Mouse (Mus musculus) stomach, embryonic 16.5 days (tissue): Measurements from ENCODE around the gene Sema6d. TPM values are rescaled to one million over a fixed set of nuclear protein-coding genes. Genes with fewer than 3 reads are reported as not detected.

Source experiments
- ATAC-seq: fragments of 200-750 bp; cut with Nextera tagmentation; 2 replicates; pipeline ENCODE4 v1.8.0; 2017; ENCODE audit warnings: moderate number of reproducible peaks, moderate TSS enrichment; ENCODE audit not compliant: insufficient read depth, low FRiP score
- H3K27ac ChIP-seq: fragments of 300-500 bp; sonication (generic); 2 replicates; pipeline ENCODE4 v1.5.1; 2014; ENCODE audit warnings: low read length
- H3K27me3 ChIP-seq: fragments of 300-500 bp; sonication (generic); 2 replicates; pipeline ENCODE4 v1.6.1; 2014; ENCODE audit warnings: low read length, control low read depth, mixed read lengths; ENCODE audit not compliant: control insufficient read depth, insufficient read depth
- H3K36me3 ChIP-seq: fragments of 300-500 bp; sonication (generic); 2 replicates; pipeline ENCODE4 v1.6.1; 2014; ENCODE audit warnings: low read length; ENCODE audit not compliant: control insufficient read depth, insufficient read depth
- H3K4me1 ChIP-seq: fragments of 300-500 bp; sonication (generic); 2 replicates; pipeline ENCODE4 v1.6.1; 2014; ENCODE audit warnings: low read length, control low read depth, mixed read lengths; ENCODE audit not compliant: control insufficient read depth, insufficient read depth
- H3K4me2 ChIP-seq: fragments of 300-500 bp; sonication (generic); 2 replicates; pipeline ENCODE4 v1.6.1; 2014; ENCODE audit warnings: low read depth, low read length, mixed read lengths
- H3K4me3 ChIP-seq: fragments of 300-500 bp; sonication (generic); replicated peaks from 2 replicates; pipeline ENCODE4 v1.5.1; 2014; ENCODE audit warnings: mild to moderate bottlenecking, low read length
- H3K9ac ChIP-seq: fragments of 300-500 bp; sonication (generic); 2 replicates; pipeline ENCODE4 v1.6.1; 2014; ENCODE audit warnings: low read length
- H3K9me3 ChIP-seq: fragments of 300-500 bp; sonication (generic); replicated peaks from 2 replicates; pipeline ENCODE4 v1.6.1; 2016; ENCODE audit warnings: low read length, control low read depth; ENCODE audit not compliant: control insufficient read depth
- WGBS: fragments of 180-500 bp; shearing (Covaris S2); extraction: QIAGEN DNeasy Blood & Tissue Kit; methylation state at CpG from one replicate; pipeline ENCODE4 v1.1.7; 2014; 5-methylcytosine and 5-hydroxymethylcytosine counted together
- polyA plus RNA-seq: library from polyadenylated mRNA; unstranded; fragments of >200 nt; fragmentation: Nextera tagmentation; extraction: Ambion mirVana; gene quantifications from 2 replicates; pipeline ENCODE4 v1.2.1, GENCODE M21; 2015

The Sema6d gene
- polyA plus RNA-seq, 1 experiment from 2014 or later: 10.4 TPM

DNA sequence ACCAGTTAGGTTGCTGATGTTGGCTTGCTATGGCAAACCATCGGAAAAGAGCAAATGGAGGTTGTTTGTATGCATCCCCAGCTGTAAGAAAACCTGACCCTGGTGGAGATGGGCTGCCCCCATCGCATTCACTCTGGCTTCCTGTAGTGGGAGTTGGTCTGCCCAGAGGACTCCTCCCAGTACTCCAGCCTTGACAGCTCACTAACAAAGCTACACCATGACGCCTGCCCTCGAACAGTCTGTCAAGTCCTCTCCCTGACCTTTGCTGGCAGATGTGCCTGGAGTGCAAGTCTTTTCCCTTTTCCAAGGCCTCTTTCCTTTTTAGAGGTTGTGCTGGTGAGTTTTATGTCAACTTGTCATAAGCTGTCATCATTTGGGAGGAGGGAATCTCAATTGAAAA lies 388.8 kb downstream of the Sema6d start:
- Histone ChIP-seq H3K27ac (no peak overlapping the region), H3K36me3 (no peaks in the 10 kb centered on the region), H3K4me2 (no peak overlapping the region), H3K4me1 (no peaks in the 10 kb centered on the region), H3K9ac (no peak overlapping the region), H3K27me3 (no peaks in the 10 kb centered on the region), H3K9me3 (no peaks in the 10 kb centered on the region), H3K4me3 (no peak overlapping the region)
- ATAC-seq: no peak
- WGBS: 70% methylated on average over 4 of the region's 4 CpGs

GRCm38 (mm10) chr2:124485761-124486160 lies 396.0 kb downstream of the Sema6d start:
- no peaks in the 10 kb centered on the region for H3K4me1 ChIP-seq
- no peaks in the 10 kb centered on the region for H3K36me3 ChIP-seq
- H3K4me3 ChIP-seq: no peak overlapping the region
- H3K9me3 ChIP-seq: no peaks in the 10 kb centered on the region
- no peaks in the 10 kb centered on the region for H3K27me3 ChIP-seq
- no peak overlapping the region for H3K9ac ChIP-seq
- WGBS: 97% methylated on average over 1 of the region's 1 CpGs
- H3K27ac ChIP-seq: no peak overlapping the region
- H3K4me2 ChIP-seq: no peak overlapping the region
- no peak for ATAC-seq

GRCm38 (mm10) chr2:124490010-124490801 lies 400.4 kb downstream of the Sema6d start:
- Histone ChIP-seq H3K4me1 (no peaks in the 10 kb centered on the region), H3K36me3 (no peaks in the 10 kb centered on the region), H3K27ac (peak overlapping the region; percentile 55), H3K27me3 (no peaks in the 10 kb centered on the region), H3K9me3 (no peaks in the 10 kb centered on the region), H3K9ac (no peak overlapping the region), H3K4me2 (no peak overlapping the region), H3K4me3 (no peak overlapping the region)
- peak; percentile 75 for ATAC-seq
- WGBS: 43% methylated on average over 12 of the region's 12 CpGs

- no peak overlapping the region for H3K4me2 ChIP-seq
These were observed 406.0 kb downstream of the Sema6d start for GRCm38 (mm10) chr2:124495751-124496150.

GRCm38 (mm10) chr2:124499670-124500069 lies 409.9 kb downstream of the Sema6d start:
- H3K9me3 ChIP-seq: no peaks in the 10 kb centered on the region
- 42% methylated on average over 1 of the region's 1 CpGs for WGBS
- no peak overlapping the region for H3K4me3 ChIP-seq
- no peak overlapping the region for H3K4me2 ChIP-seq
- no peaks in the 10 kb centered on the region for H3K4me1 ChIP-seq
- no peaks in the 10 kb centered on the region for H3K36me3 ChIP-seq
- no peak for ATAC-seq
- no peaks in the 10 kb centered on the region for H3K27me3 ChIP-seq
- H3K9ac ChIP-seq: no peak overlapping the region
- no peak overlapping the region for H3K27ac ChIP-seq

More at GRCm38 (mm10) chr2:124495751-124496150, 406.0 kb downstream of the Sema6d start:
- ATAC-seq: no peak
- no peak overlapping the region for H3K4me3 ChIP-seq
- no peak overlapping the region for H3K27ac ChIP-seq
- no peaks in the 10 kb centered on the region for H3K27me3 ChIP-seq
- WGBS: 52% methylated on average over 1 of the region's 1 CpGs
- no peaks in the 10 kb centered on the region for H3K4me1 ChIP-seq
- H3K9me3 ChIP-seq: no peaks in the 10 kb centered on the region
- no peaks in the 10 kb centered on the region for H3K36me3 ChIP-seq
- no peak overlapping the region for H3K9ac ChIP-seq

DNA sequence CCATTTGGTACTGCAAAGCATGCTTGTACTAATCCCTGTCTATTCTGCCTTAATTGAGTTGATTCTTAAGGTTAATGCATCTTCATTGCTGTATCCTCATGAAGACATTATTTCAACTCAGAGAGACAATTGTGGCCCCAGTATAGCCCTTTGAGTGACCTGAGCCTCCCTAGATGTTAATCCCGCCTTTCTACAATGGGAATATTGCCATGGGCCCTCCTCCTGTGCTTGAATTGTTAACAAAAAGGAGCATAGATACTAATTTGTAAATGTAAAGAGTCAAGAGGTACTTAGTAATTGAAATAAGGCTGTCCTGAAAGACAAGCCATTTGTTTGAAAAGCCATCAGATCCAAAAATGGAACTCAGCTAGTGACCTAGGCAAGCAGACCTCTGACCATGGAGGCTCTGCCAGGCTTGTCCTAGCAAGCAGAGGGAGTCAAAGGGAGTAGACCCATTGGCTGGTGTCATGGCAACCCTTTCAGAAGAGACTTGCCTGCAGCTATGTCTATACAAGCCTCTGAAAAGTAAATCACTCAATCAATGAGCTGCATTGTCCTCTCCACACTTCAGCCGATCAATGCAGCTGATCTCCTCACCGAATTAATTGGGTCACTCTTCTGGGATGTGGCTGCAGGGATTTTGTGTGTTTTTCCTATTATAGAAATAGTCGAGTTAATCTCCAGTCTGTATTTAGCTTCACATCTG lies 416.2 kb downstream of the Sema6d start:
- H3K36me3 ChIP-seq: no peaks in the 10 kb centered on the region
- H3K4me3 ChIP-seq: no peak overlapping the region
- H3K9me3 ChIP-seq: no peaks in the 10 kb centered on the region
- H3K27me3 ChIP-seq: no peaks in the 10 kb centered on the region
- no peak overlapping the region for H3K9ac ChIP-seq
- no peak overlapping the region for H3K4me2 ChIP-seq
- 55% methylated on average over 4 of the region's 4 CpGs for WGBS
- H3K4me1 ChIP-seq: no peaks in the 10 kb centered on the region
- no peak overlapping the region for H3K27ac ChIP-seq
- no peak for ATAC-seq

GRCm38 (mm10) chr2:124507804-124508203 lies 418.0 kb downstream of the Sema6d start:
- 79% methylated on average over 4 of the region's 4 CpGs for WGBS
- no peak for ATAC-seq
- Histone ChIP-seq H3K4me3 (no peak overlapping the region), H3K4me2 (no peak overlapping the region), H3K9ac (no peak overlapping the region), H3K27ac (no peak overlapping the region), H3K27me3 (no peaks in the 10 kb centered on the region), H3K9me3 (no peaks in the 10 kb centered on the region), H3K4me1 (no peaks in the 10 kb centered on the region), H3K36me3 (no peaks in the 10 kb centered on the region)

- no peak overlapping the region for H3K9ac ChIP-seq
- WGBS: 82% methylated on average over 6 of the region's 6 CpGs
- no peak overlapping the region for H3K4me3 ChIP-seq
- no peaks in the 10 kb centered on the region for H3K4me1 ChIP-seq
- no peak for ATAC-seq
- no peak overlapping the region for H3K27ac ChIP-seq
- H3K4me2 ChIP-seq: no peak overlapping the region
- H3K36me3 ChIP-seq: no peaks in the 10 kb centered on the region
- H3K27me3 ChIP-seq: no peaks in the 10 kb centered on the region
- no peaks in the 10 kb centered on the region for H3K9me3 ChIP-seq
These were observed 419.7 kb downstream of the Sema6d start for GRCm38 (mm10) chr2:124509479-124509878.

DNA sequence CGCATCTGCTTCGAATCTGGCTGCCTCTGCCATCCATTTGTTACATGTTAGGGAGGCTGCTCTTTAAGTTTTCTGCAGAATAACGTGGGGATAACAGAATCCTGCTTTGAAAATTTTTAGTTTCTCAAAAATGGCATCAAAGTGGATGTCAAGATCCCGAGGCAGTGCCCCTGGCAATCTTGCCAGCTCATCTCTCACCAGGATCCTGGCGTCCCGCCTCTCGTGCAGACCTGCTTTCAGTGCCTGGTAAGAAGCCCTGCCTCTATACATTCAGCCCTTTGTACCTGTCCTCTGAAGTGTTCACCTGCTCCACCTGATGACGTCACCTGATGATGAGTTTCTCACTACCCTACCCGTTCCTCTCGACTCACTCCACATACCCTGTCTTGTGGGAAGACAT lies 422.1 kb downstream of the Sema6d start:
- H3K9me3 ChIP-seq: no peaks in the 10 kb centered on the region
- ATAC-seq: no peak
- H3K4me2 ChIP-seq: no peak overlapping the region
- no peaks in the 10 kb centered on the region for H3K4me1 ChIP-seq
- H3K27me3 ChIP-seq: no peaks in the 10 kb centered on the region
- 82% methylated on average over 10 of the region's 10 CpGs for WGBS
- no peaks in the 10 kb centered on the region for H3K36me3 ChIP-seq
- no peak overlapping the region for H3K27ac ChIP-seq
- H3K4me3 ChIP-seq: no peak overlapping the region
- no peak overlapping the region for H3K9ac ChIP-seq
